Mouse (Mus musculus) liver, postnatal 0 days (tissue): ENCODE measurements around the gene Sept1. TPM values are rescaled to one million over a fixed set of nuclear protein-coding genes. Genes with fewer than 3 reads are reported as not detected.

Experiments used
- ATAC-seq: fragments of 200-750 bp; cut with Nextera tagmentation; 2 replicates; pipeline ENCODE4 v1.8.0; 2017; ENCODE audit warnings: mild to moderate bottlenecking, moderate library complexity
- DNase-seq: peaks from one replicate; pipeline ENCODE4 v3.0.0-alpha.2; 2016
- H3K27ac ChIP-seq: fragments of 300-500 bp; sonication (generic); 2 replicates; pipeline ENCODE4 v1.5.1; 2014; ENCODE audit warnings: antibody characterized with exemption, moderate library complexity, mild to moderate bottlenecking, low read depth
- H3K27me3 ChIP-seq: fragments of 300-500 bp; sonication (generic); 2 replicates; pipeline ENCODE4 v1.6.1; 2014; ENCODE audit warnings: low read length, control low read depth, mixed read lengths; ENCODE audit not compliant: insufficient read depth
- H3K36me3 ChIP-seq: fragments of 300-500 bp; sonication (generic); replicated peaks from 2 replicates; pipeline ENCODE4 v1.6.1; 2014; ENCODE audit warnings: mild to moderate bottlenecking, control low read depth, low read length, moderate library complexity, mixed read lengths; ENCODE audit not compliant: insufficient read depth
- H3K4me1 ChIP-seq: fragments of 300-500 bp; sonication (generic); 2 replicates; pipeline ENCODE4 v1.6.1; 2014; ENCODE audit warnings: antibody characterized with exemption, mild to moderate bottlenecking, control low read depth; ENCODE audit not compliant: insufficient read depth
- H3K4me2 ChIP-seq: fragments of 300-500 bp; sonication (generic); 2 replicates; pipeline ENCODE4 v1.6.1; 2014; ENCODE audit warnings: low read depth, mild to moderate bottlenecking, low read length, moderate library complexity, mixed read lengths
- H3K4me3 ChIP-seq: fragments of 300-500 bp; sonication (generic); 2 replicates; pipeline ENCODE4 v1.5.1; 2014; ENCODE audit warnings: low read depth, low read length
- H3K9ac ChIP-seq: fragments of 300-500 bp; sonication (generic); replicated peaks from 2 replicates; pipeline ENCODE4 v1.6.1; 2014; ENCODE audit warnings: mild to moderate bottlenecking, moderate library complexity
- H3K9me3 ChIP-seq: fragments of 300-500 bp; sonication (generic); 2 replicates; pipeline ENCODE4 v1.6.1; 2016; ENCODE audit warnings: mild to moderate bottlenecking, control low read depth, low read length, mixed read lengths
- CTCF ChIP-seq: sonication (generic); IDR thresholded peaks from 2 replicates; pipeline ENCODE4 v1.5.1; 2016; ENCODE audit warnings: antibody characterized with exemption, low read depth
- EP300 ChIP-seq: IDR thresholded peaks from 2 replicates; pipeline ENCODE4 v1.6.1; 2016; ENCODE audit warnings: antibody characterized with exemption, low read depth, mild to moderate bottlenecking
- WGBS: fragments of 180-500 bp; shearing (Covaris S2); extraction: QIAGEN DNeasy Blood & Tissue Kit; methylation state at CpG from one replicate; pipeline ENCODE4 v1.1.7; 2014; ENCODE audit not compliant: insufficient replicate concordance; 5-methylcytosine and 5-hydroxymethylcytosine counted together
- polyA plus RNA-seq: library from polyadenylated mRNA; unstranded; fragments of >200 nt; fragmentation: Nextera tagmentation; extraction: Ambion mirVana; gene quantifications from 2 replicates; pipeline ENCODE4 v1.2.1, GENCODE M21; 2015

Sept1 gene
- polyA plus RNA-seq, 1 experiment from 2014 or later, result 16.7 TPM

DNA sequence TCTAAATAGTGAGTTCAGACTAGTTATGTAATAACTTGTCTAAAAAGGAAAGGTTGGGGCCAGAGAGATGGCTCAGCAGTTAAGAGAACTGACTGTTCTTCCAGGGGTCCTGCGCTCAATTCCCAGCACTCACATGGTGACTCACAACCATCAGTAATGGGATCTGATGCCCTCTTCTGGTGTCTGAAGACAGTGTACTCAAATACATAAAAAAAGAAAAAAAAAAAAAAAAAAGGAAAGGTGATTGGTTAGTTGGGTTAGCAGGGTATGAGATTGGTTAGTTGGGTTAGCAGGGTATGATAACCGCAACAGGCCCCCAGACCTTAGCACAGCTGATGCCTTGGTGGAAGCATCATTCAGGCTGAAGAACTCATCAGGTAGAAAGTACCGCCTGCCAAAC lies 30.6 kb upstream of the Sept1 start:
- H3K27ac ChIP-seq, result no peak overlapping the region
- H3K4me3 ChIP-seq, result no peak overlapping the region
- WGBS, result 92% methylated on average over 3 of the region's 3 CpGs
- TF ChIP-seq EP300 (no peak), CTCF (no peak)
- ATAC-seq, result no peak
- H3K9ac ChIP-seq, result no peak overlapping the region
- no peaks in the 10 kb centered on the region for H3K36me3 ChIP-seq
- H3K4me1 ChIP-seq, result peaks cover 28% of the 10 kb centered on the region
- H3K9me3 ChIP-seq, result peaks cover 4% of the 10 kb centered on the region; the same call in 1 of the 2 replicates
- no peak for DNase-seq
- no peaks in the 10 kb centered on the region for H3K27me3 ChIP-seq
- no peak overlapping the region for H3K4me2 ChIP-seq

DNA sequence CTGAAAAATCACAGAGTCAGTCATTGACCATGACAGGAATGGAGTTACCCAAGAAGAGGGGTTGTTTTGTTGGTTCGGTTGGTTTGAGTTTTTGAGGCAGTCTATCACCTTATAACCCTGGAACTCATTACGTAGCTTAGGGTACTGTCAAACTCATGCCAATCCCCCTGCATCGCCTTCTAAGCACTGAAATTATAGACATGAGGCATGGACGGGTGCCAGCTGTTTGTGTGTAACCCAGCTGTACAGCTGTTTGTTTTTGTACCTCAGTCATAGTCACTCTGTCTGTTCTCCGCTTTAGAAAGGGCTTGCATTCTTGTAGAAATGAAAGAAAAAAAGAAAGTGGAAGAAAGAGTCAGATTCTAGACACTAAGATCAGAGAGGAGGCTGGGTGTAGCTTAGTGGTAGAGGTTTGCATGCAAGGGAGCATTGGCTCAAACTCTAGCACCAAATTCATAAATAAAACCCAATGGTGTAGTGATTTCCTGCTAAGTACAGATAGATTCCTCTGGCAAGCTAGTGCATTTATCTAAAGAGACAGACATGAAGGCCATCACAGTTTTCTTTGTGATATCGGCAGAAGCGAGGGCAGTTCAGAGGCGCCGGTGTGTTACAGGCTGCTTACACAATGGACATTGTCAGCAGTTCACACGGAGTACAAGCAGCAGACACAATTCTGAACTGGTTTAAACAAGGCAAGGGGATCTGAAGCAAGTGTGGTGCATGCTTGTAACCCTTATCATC lies 29.5 kb upstream of the Sept1 start:
- Histone ChIP-seq H3K4me1 (peaks cover 28% of the 10 kb centered on the region), H3K9me3 (no peaks in the 10 kb centered on the region), H3K27ac (no peak overlapping the region), H3K27me3 (no peaks in the 10 kb centered on the region), H3K4me2 (no peak overlapping the region; the same call in 1 of the 2 replicates), H3K36me3 (no peaks in the 10 kb centered on the region; the same call in 1 of the 2 replicates), H3K4me3 (no peak overlapping the region), H3K9ac (no peak overlapping the region)
- ATAC-seq (no peak), DNase-seq (no peak)
- 58% methylated on average over 10 of the region's 10 CpGs for WGBS
- TF ChIP-seq EP300, result no peak
- no peak for TF ChIP-seq CTCF

DNA sequence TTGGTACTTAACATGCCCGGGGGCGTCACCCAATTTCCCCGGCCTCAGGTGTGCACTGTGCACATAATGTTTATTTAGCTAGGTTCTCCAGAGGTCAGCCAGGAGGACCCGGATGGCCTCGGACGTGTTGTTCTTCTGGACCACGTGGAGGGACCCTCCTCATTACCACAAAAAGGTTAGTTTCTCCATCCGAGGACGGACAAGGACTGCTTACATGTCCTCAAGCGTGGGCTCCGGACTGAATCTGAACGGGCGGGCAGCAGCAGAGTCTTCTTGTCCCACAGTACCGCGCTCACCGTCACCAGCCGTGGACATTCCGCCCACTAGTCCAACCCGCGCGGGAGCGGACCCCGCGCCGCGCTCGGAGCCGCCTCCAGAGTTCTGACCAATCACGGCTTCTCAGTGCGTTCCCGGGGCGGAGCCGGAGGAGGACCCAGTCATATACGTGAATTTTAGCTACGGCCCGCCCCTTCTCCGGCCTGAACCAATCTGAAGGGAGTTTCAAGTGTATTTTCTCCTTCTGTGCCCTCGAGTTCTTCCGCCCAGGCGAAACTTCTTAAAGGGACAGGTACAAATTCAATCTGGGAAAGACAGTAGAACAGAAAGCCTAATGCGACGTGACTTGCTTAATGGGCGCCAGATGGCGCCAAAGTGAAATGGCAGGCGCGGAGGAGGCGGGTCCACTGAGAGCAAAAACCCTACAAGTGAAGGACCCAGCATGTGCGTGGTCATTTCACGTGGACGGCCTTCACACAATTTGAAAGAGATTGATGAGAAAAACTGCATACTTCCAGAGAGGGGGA lies 27.6 kb upstream of the Sept1 start, which contains the start of gene Dctpp1:
Gene Dctpp1 (minus strand): TSS at position 401 of the 803 bp plus-strand sequence.
- Histone ChIP-seq H3K27me3 (no peaks in the 10 kb centered on the region), H3K36me3 (peaks cover 5% of the 10 kb centered on the region; the same call in 1 of the 2 replicates), H3K27ac (peak within 1 kb of the TSS; percentile 90), H3K9ac (peak within 1 kb of the TSS; percentile 74), H3K9me3 (no peaks in the 10 kb centered on the region), H3K4me3 (peak within 1 kb of the TSS; percentile 74), H3K4me2 (peak within 1 kb of the TSS; percentile 91), H3K4me1 (peaks cover 36% of the 10 kb centered on the region)
- WGBS, result under 1% methylated on average over 50 of the region's 50 CpGs
- peak; percentile 96 for ATAC-seq
- no peak; the same call in none of the 2 replicates for TF ChIP-seq EP300
- TF ChIP-seq CTCF, result peak; percentile 95
- DNase-seq, result peak; percentile 97

DNA sequence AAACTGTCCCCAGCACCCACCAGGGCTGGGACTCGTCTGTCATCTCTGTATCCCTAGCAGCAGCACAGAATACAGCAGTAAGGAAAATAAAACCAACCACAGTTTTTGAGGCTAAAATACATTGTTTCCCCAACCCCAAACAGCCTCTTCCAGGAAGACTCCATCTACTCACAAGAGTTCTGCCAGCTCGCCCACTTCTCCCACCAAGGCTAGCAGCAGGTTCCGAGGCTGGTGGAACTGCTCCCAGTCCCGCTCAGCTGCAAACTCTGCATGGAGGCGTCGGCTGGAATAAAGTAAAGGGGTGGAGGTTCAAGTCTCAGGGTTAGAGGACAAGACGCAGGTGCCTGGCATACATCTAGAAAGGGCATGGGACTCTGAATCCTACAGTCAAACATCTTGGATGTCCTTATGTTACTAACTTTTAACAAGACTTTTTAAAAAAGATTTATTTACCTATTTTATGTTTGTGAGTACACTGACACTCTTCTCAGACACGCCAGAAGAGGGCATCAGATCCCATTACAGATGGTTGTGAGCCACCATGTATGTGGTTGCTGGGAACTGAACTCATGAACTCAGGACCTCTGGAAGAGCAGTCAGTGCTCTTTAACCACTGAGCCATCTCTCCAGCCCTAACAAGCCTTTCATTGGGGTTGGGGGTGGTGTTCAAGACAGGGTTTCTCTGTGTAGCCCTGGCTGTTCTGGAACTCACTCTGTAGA lies 26.4 kb upstream of the Sept1 start:
- Histone ChIP-seq H3K36me3 (peaks cover 5% of the 10 kb centered on the region; the same call in 1 of the 2 replicates), H3K4me2 (peak overlapping the region; percentile 91; the same call in 1 of the 2 replicates), H3K27me3 (no peaks in the 10 kb centered on the region), H3K27ac (peak overlapping the region; percentile 90; the same call in 1 of the 2 replicates), H3K9me3 (no peaks in the 10 kb centered on the region), H3K9ac (no peak overlapping the region), H3K4me1 (peaks cover 48% of the 10 kb centered on the region), H3K4me3 (peak overlapping the region; percentile 74; the same call in 1 of the 2 replicates)
- TF ChIP-seq EP300 (no peak), CTCF (peak; percentile 16; the same call in 1 of the 2 replicates)
- DNase-seq (no peak), ATAC-seq (no peak)
- WGBS, result 72% methylated on average over 8 of the region's 8 CpGs

DNA sequence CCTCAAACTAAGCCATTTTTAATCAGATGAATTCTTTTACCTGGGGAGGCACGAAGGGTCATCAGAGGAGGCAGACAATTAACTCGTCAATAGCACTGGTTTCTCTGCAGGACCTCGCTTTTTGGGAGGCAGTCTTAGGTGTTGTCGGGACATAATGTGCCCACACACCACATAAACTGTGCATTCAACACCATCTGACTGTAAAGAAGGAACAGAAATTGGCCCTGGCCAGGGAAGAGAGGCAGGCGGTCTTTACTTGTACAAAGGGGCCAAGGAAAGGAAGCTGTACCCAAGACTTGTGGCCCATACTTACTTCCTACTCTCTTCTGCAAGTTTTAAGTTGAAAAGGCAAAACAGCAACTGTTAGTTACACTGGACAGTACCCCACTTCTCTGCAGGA lies 23.6 kb upstream of the Sept1 start:
- H3K4me3 ChIP-seq, result no peak overlapping the region
- H3K9ac ChIP-seq, result no peak overlapping the region
- WGBS, result 76% methylated on average over 5 of the region's 5 CpGs
- peaks cover 46% of the 10 kb centered on the region for H3K4me1 ChIP-seq
- H3K4me2 ChIP-seq, result no peak overlapping the region
- TF ChIP-seq CTCF (no peak), EP300 (no peak)
- no peaks in the 10 kb centered on the region for H3K9me3 ChIP-seq
- no peak for DNase-seq
- H3K27ac ChIP-seq, result 0 out of 2 replicates have a peak overlapping the region, but pooled peaks have one; percentile 18
- no peak for ATAC-seq
- peaks cover 5% of the 10 kb centered on the region for H3K36me3 ChIP-seq
- no peaks in the 10 kb centered on the region for H3K27me3 ChIP-seq

DNA sequence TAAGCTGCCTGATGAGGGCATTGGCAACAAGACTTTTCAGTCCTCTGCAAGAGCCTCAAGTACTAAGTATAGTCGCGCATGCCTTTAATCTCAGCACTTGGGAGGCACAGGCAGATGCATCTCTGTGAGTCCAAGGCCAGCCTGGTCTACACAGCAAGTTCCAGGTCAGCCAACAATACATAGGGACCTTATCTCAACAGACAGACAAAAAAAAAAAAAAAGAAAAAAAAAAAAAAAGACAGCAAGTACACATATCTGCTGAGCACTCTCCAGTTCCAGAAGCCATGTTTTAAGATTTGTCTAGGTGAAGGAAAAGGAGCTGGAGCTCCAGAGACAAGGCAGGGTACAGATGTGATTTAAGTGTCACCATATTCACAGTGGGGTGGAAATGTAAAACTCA lies 23.0 kb upstream of the Sept1 start:
- ATAC-seq, result no peak
- WGBS, result 54% methylated on average over 2 of the region's 2 CpGs
- H3K4me3 ChIP-seq, result no peak overlapping the region
- peaks cover 41% of the 10 kb centered on the region for H3K4me1 ChIP-seq
- no peak overlapping the region for H3K4me2 ChIP-seq
- TF ChIP-seq EP300 (no peak), CTCF (no peak)
- H3K9ac ChIP-seq, result no peak overlapping the region
- peaks cover 5% of the 10 kb centered on the region for H3K36me3 ChIP-seq
- no peaks in the 10 kb centered on the region for H3K9me3 ChIP-seq
- no peak overlapping the region for H3K27ac ChIP-seq
- no peaks in the 10 kb centered on the region for H3K27me3 ChIP-seq
- DNase-seq, result no peak
